Mouse (Mus musculus): Measurements from ENCODE around the gene Akr1c19.
"Not testable (repeated sequence)": the region's sequence is repeated elsewhere in the genome, so short reads cannot be mapped to it uniquely, and the experiment has no call there.

DNA sequence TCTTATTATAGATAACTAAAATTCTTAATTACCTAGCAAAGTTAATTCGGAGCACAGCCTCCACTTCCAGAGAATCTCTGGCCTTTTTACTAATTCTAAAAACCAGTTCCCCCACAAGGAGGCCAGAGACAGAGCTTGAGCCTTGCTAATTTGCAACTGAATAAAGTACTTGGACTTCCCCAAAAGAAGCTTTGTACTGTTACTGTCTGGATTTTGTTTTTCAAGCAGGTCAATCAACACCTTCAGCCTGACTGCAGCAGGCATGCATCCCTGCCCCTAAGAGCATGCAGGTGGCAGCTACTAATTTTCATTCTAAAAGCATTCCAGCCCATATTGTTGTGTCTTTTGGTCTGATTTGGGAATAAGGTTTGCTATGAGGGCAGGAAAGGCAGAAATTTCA lies 13.0 kb upstream of the Akr1c19 start:
- not testable (repeated sequence) for TF ChIP-seq CTCF, POLR2A (IDR thresholded peaks at IDR 0.05; ENCODE audit: extremely low read depth, insufficient read depth, low read length)

All from cortical plate, adult 2 months (tissue).